Mouse (Mus musculus) liver, adult (tissue): Measurements from ENCODE around the gene Vmn1r32.

ENCODE experiments used
- GATA4 ChIP-seq: IDR thresholded peaks from 2 replicates; pipeline ENCODE4 v1.6.1; 2014; ENCODE audit warnings: mild to moderate bottlenecking, low read length; ENCODE audit not compliant: insufficient replicate concordance

The Vmn1r32 gene

DNA sequence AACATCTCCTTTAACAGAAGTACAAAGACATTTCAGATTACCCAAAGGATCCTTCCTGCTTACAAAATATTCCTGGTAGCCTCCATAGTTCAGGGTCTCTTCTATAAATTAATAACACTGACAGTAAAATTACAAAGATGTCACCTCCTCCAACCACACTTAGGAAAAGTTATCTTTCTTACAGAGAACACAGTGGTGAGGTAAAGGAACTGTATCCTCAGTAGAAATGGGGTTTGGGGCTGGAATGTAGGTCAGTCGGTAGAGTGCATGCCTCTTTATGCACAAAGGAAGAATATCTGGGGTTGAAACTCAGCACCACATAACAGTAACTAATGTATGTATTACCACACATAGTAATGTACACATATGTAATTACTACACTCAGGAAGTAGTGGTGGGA lies at the start of gene Vmn1r32:
Gene Vmn1r32, minus strand, starts transcription at position 101 of the 400 bp plus-strand sequence.
- no peak for TF ChIP-seq GATA4

DNA sequence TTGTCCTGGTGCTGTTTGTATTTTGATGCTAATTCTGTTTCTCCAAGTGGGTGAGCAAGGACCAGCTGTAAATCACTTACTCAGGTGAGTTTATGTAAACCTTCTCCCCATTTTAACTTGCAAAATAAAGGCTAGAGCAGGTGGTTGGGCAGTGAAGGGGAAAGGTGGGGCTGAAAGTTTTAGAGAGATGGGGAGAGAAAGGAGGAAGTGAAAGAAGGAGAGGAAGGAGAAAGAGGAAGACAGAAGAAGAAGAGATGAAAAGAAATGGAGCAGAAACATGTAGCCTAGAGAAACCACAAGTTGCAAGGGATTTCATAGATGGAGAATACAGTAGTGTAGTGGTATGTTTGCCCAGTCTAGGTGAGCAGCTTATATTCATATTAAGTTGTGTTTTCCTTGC lies 35.9 kb upstream of the Vmn1r32 start:
- TF ChIP-seq GATA4 = no peak

DNA sequence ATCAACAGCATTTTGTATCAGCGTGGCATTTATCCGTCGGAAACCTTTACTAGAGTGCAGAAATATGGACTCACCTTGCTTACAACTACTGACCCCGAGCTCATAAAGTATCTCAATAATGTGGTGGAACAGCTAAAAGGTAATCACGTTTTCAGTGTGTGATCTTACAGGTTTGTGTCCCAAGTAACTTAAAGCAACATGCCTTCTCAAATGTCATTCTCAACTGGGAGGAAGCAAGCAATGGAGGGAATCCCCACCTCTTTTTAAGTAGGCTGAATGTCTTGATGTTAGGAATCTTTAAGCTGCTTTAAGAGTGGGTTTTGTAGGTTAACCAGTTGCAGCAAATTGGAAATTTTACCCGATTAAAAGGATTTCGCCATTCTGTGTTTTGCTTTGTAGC lies 23.9 kb downstream of the Vmn1r32 start:
- TF ChIP-seq GATA4 = no peak

DNA sequence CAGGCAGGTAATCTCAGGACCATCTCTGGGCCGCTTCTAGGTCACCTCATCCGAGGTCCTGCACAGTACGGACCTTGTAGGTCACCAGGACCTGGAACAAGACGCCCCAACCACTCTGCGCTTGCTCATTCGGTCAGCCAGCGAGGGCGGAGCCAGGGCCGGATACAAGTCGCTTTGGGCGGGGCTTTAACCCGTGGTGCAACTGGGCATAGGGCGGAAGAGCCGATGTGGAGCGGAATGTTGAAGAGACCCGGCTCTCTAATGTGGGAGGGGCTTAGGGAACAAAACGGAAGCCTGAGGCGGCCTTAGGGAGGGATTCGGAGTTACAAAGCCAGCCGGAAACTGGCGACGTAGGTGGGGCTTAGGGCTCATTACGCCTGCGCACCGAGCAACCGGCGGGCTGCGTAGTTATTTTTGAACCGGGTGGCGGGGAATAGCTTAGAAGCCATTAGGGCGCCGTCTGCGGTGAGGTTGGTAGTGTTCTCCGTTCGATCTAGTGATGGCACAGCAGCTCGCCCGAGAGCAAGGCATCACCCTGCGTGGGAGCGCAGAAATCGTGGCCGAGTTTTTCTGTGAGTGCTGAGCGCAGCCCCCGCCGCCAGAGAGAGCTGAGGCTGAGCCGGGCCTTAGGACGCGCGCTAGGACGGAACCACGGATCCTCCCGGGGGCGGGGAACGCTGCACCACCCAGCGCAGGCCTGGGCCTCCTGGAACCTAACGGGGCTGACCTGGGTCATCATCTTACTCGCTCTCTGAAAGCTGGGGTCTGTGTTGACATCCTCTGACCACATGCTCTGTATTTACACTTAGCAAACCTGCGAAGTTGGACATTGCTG lies 24.7 kb downstream of the Vmn1r32 start, which contains the start of gene Mad2l1:
Gene Mad2l1, plus strand, starts transcription at position 363 of the 835 bp plus-strand sequence.
- no peak; the same call in 1 of the 2 replicates for TF ChIP-seq GATA4

DNA sequence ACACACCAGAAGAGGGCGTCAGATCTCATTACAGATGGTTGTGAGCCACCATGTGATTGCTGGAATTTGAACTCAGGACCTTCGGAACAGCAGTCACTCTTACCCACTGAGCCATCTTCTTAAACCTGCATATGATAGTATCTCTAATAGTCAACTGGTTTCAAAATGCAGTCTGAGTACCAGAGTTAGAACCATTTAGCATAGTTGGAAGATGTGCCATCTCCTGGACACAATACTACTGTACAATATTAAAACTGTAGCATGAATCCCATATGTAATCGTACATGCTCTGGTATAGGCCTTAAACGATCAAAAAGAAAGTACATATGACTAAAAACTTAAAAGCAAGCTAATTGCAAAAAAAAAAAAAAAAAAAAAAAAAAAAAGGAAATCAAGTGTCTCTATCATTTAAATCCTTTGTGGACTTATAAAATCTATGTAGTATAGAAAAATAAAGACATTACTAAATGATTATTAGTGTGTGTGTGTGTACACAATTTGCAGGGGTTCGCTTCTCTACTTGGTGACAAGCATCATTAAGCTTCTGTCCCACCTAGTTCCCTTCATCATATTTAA lies 25.4 kb downstream of the Vmn1r32 start:
- no peak for TF ChIP-seq GATA4

DNA sequence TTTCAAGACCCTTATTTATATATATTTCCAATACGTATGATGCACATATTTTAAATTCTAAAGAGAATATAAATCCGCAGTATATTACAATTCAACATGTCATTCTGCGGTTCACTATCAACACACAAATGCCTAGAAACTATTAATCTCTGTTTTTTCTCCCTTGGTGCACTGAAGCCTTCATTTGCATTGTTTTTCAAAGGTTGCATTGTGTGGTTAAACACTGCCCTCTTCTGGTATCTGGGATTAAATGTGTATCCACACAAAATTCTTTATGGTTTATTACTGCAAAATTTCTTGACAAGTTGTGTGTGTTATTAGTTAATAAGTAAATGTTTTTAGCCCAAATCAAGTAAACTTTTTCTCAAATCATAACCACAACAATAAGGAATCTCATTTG lies 26.7 kb downstream of the Vmn1r32 start:
- TF ChIP-seq GATA4 = no peak

DNA sequence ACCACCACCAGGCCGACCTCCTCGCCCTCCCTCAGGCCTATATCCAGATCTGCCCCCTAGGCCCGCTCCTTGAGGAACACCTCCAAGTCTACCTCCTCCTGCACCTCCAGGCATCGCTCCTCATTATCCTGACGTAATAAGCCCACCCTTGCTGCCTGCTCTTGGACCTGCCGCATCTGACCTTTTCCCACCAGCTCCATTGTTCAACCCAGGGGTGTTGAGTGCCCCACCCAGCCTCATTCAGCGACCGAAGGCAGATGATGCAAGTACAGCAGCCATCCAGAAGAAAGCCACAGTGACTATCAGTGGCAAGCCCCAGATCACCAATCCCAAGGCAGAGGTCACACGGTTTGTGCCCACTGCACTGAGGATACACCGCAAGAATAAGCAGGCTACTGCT lies 31.5 kb downstream of the Vmn1r32 start:
- TF ChIP-seq GATA4 = no peak

DNA sequence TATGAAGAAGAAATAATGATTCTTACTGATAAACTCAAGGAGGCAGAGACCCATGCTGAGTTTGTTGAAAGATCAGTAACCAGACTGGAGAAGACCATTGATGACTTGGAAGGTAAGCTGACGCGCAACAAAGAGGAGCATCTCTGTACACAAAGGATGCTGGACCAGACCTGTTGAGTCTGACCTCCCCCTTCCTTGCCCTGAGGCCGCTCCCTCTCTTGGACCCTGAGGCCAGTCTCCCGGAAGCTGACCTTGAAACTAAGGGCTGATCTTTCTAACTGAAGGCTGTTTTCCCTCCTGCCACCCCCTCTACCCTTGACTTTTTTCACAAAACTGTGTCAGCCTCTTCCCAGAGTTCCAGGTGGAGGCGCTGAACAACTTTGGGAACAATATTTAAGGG lies 43.5 kb downstream of the Vmn1r32 start:
- TF ChIP-seq GATA4 = no peak
